11 mouse cellular contexts compared by ENCODE assay signal in the genomic region with DNA sequence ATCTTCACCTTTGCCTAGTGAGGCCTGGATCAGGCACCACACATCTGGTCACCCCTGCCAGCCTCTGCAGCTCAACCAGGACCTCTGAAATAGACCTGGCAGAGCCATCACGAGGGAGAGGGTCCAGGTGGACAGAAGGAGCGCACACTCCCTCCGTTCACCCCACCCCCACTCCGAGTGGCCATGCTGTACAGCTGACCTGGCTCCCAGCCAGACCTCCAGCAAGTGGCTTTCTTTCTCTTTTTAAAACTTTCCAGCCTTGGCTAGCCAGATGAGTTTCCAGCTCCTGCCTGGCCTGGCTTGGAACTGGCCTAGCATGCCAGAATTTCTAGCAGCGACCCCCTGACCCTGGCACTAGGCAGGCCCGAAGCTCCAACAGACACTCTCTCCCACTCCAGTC.
A peak's percentile ranks its signal among the peaks of the same experiment; 100 is the strongest.
DNase-seq lines count a peak whose midpoint lies in the region; ATAC-seq lines count a peak whose summit lies in the region.
"Had no signal": no experiment of that assay in that cellular context is flagged by ENCODE, and none has a peak within 500 bp of the region (broad histone marks: within the 10 kb centered on the region; RNA-seq: fewer than 3 reads in every experiment).

No protein-coding gene starts in this region.

- H3K4me1 ChIP-seq in midbrain, embryonic 14.5 days (ENCODE audit: control insufficient read depth, insufficient read depth, low read length): peaks cover 69% of the 10 kb centered on the region
- H3K4me1 ChIP-seq in midbrain, embryonic 16.5 days (ENCODE audit: control insufficient read depth, insufficient read depth, low read length): peaks cover 37% of the 10 kb centered on the region

- WGBS in midbrain, embryonic 14.5 days: 21% methylated on average over 6 of the region's 6 CpGs
- 23% methylated on average over 5 of the region's 6 CpGs for WGBS in midbrain, embryonic 16.5 days

- H3K9me3 ChIP-seq in midbrain, embryonic 14.5 days (ENCODE audit: control insufficient read depth, low read length): no peaks in the 10 kb centered on the region
- no peaks in the 10 kb centered on the region for H3K9me3 ChIP-seq in midbrain, embryonic 16.5 days (replicated peaks; ENCODE audit: control insufficient read depth, low read length, poor library complexity, severe bottlenecking)
- H3K9me3 ChIP-seq: liver, embryonic 12.5 days; midbrain, embryonic 12.5 days had no signal

- H3K4me2 ChIP-seq in midbrain, embryonic 14.5 days (ENCODE audit: low read length): peak overlapping the region; percentile 29; the same call in 1 of the 2 replicates
- H3K4me2 ChIP-seq in midbrain, embryonic 16.5 days (ENCODE audit: low read length): no peak overlapping the region
- H3K4me2 ChIP-seq: liver, embryonic 12.5 days had no signal

- ATAC-seq in midbrain, embryonic 14.5 days (ENCODE audit: low FRiP score, low TSS enrichment): no peak
- no peak for ATAC-seq in midbrain, embryonic 16.5 days
- ATAC-seq: inflammation-experienced regulatory T-cells, adult 6 months; liver, embryonic 12.5 days had no signal

- H3K27me3 ChIP-seq in midbrain, embryonic 14.5 days (ENCODE audit: control insufficient read depth, insufficient read depth, low read length): peaks cover 20% of the 10 kb centered on the region; the same call in 1 of the 2 replicates
- peaks cover 8% of the 10 kb centered on the region for H3K27me3 ChIP-seq in midbrain, embryonic 16.5 days (ENCODE audit: control insufficient read depth, insufficient read depth, low read depth, low read length)

- H3K27ac ChIP-seq in midbrain, embryonic 14.5 days (replicated peaks; ENCODE audit: low read depth, low read length): no peak overlapping the region
- no peak overlapping the region for H3K27ac ChIP-seq in midbrain, embryonic 16.5 days (ENCODE audit: low read length)
- H3K27ac ChIP-seq: liver, embryonic 12.5 days; midbrain, embryonic 12.5 days had no signal

- DNase-seq in heart, adult 11 months: peak; percentile 92
- no peak for DNase-seq in heart, adult 18-20 months
- no peak for DNase-seq in midbrain, embryonic 14.5 days
- peak; percentile 49 for DNase-seq in adipocyte (ENCODE audit: low spot score)
- peak; percentile 64 to 70 for DNase-seq in kidney, postnatal 4 days
- no peak for DNase-seq in right cerebral cortex, adult 2 months (ENCODE audit: low spot score in 2 of 2)
- DNase-seq in spleen, postnatal 4 days (ENCODE audit: low spot score in 2 of 2): no peak

- no peaks in the 10 kb centered on the region for H3K36me3 ChIP-seq in midbrain, embryonic 14.5 days (ENCODE audit: control insufficient read depth, insufficient read depth, low read length)
- H3K36me3 ChIP-seq in midbrain, embryonic 16.5 days (ENCODE audit: control insufficient read depth, insufficient read depth, low read length): no peaks in the 10 kb centered on the region
- H3K36me3 ChIP-seq: liver, embryonic 12.5 days; midbrain, embryonic 12.5 days had no signal

- H3K9ac ChIP-seq in midbrain, embryonic 14.5 days (replicated peaks; ENCODE audit: low read length): no peak overlapping the region
- no peak overlapping the region for H3K9ac ChIP-seq in midbrain, embryonic 16.5 days (ENCODE audit: low read depth, low read length)
- H3K9ac ChIP-seq: liver, embryonic 12.5 days; midbrain, embryonic 12.5 days had no signal

- H3K4me3 ChIP-seq in midbrain, embryonic 14.5 days (replicated peaks; ENCODE audit: low read depth, low read length): no peak overlapping the region
- no peak overlapping the region for H3K4me3 ChIP-seq in midbrain, embryonic 16.5 days (ENCODE audit: low read depth, low read length)
- H3K4me3 ChIP-seq: liver, embryonic 12.5 days; midbrain, embryonic 12.5 days had no signal

Comparison
In these comparisons a context has a peak if more than half of its experiments do, and no peak if none do; other contexts are left out.
1. DNase-seq: peak in heart, adult 11 months (single experiment), adipocyte (single experiment) and kidney, postnatal 4 days (2 of 2); none in heart, adult 18-20 months (0 of 2), midbrain, embryonic 14.5 days (single experiment), right cerebral cortex, adult 2 months (0 of 2) and spleen, postnatal 4 days (0 of 2).